ENCODE assay signal across 12 mouse cellular contexts in the genomic region with DNA sequence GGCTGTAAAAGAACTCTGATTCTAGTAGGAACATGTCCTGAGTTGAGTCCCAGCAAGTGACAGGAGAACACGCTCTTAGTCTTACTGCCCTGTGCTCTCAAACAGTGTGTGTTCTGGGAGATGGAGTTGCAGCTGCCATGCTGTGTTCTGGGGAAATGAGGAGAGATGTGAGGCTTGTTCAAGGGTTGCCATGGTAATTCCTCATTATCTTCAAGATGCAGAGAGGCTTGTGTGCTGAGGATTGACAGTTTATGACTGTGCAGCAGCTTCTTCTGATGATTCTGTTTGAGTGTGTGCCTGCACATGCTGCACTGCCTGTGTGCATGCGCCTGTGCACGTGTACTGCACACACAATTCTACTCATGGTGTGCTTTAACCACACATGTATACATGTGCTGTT.
DNase-seq lines count a peak whose midpoint lies in the region; ATAC-seq and TF ChIP-seq lines count a peak whose summit lies in the region.
"Had no signal": no experiment of that assay in that cellular context is flagged by ENCODE, and none has a peak within 500 bp of the region (broad histone marks: within the 10 kb centered on the region; RNA-seq: fewer than 3 reads in every experiment).

No protein-coding gene starts in this region.

- H3K36me3 ChIP-seq in hindbrain, embryonic 13.5 days: no peaks in the 10 kb centered on the region
- no peaks in the 10 kb centered on the region for H3K36me3 ChIP-seq in midbrain, embryonic 12.5 days

- no peak overlapping the region for H3K9ac ChIP-seq in hindbrain, embryonic 13.5 days
- H3K9ac ChIP-seq in midbrain, embryonic 12.5 days (replicated peaks): no peak overlapping the region
- H3K9ac ChIP-seq: lung, embryonic 14.5 days had no signal

- 45% methylated on average over 3 of the region's 3 CpGs for WGBS in hindbrain, embryonic 13.5 days
- 32% methylated on average over 3 of the region's 3 CpGs for whole genome bisulfite sequencing in midbrain, embryonic 12.5 days
- WGBS in cerebellum, adult 2 months: 63% methylated on average over 3 of the region's 3 CpGs

- no peak overlapping the region for H3K4me3 ChIP-seq in hindbrain, embryonic 13.5 days
- no peak overlapping the region for H3K4me3 ChIP-seq in midbrain, embryonic 12.5 days
- no peak overlapping the region for H3K4me3 ChIP-seq in cerebellum, adult 2 months (replicated peaks; ENCODE audit: insufficient read depth, low read depth, low read length)
- H3K4me3 ChIP-seq: gastrocnemius, adult 2 months had no signal

- H3K4me2 ChIP-seq in hindbrain, embryonic 13.5 days: no peak overlapping the region
- 0 out of 2 replicates have a peak overlapping the region, but pooled peaks have one; percentile 1 for H3K4me2 ChIP-seq in midbrain, embryonic 12.5 days (replicated peaks)
- H3K4me2 ChIP-seq: lung, embryonic 14.5 days had no signal

- DNase-seq in layer of hippocampus, adult 18-20 months (ENCODE audit: low spot score in 2 of 2): peak; percentile 26 to 53
- DNase-seq in layer of hippocampus, postnatal 36 days: no peak
- peak; percentile 82 for DNase-seq in telencephalon, adult 2 months (ENCODE audit: low read depth, low spot score)
- no peak for DNase-seq in cerebellum, adult 2 months
- no peak for DNase-seq in adrenal gland, postnatal 14 days
- DNase-seq in heart, adult 11 months: no peak
- DNase-seq: cerebellum, adult 8-10 months; gastrocnemius, adult 2 months; heart, postnatal 4 days; lung, embryonic 14.5 days had no signal

- peaks cover 11% of the 10 kb centered on the region; the same call in 1 of the 2 replicates for H3K4me1 ChIP-seq in hindbrain, embryonic 13.5 days (replicated peaks)
- H3K4me1 ChIP-seq in midbrain, embryonic 12.5 days: peaks cover 12% of the 10 kb centered on the region
- H3K4me1 ChIP-seq in cerebellum, adult 2 months (ENCODE audit: control insufficient read depth, insufficient read depth, low read length): no peaks in the 10 kb centered on the region

- no peak for TF ChIP-seq CTCF in cerebellum, adult 2 months (IDR thresholded peaks at IDR 0.05; ENCODE audit: borderline replicate concordance, insufficient read depth, low read depth, low read length)

- H3K27ac ChIP-seq in hindbrain, embryonic 13.5 days: peak overlapping the region; percentile 72
- H3K27ac ChIP-seq in midbrain, embryonic 12.5 days (replicated peaks): peak overlapping the region; percentile 78
- no peak overlapping the region for H3K27ac ChIP-seq in cerebellum, adult 2 months (ENCODE audit: insufficient read depth, low read length)
- H3K27ac ChIP-seq: gastrocnemius, adult 2 months had no signal

- no peaks in the 10 kb centered on the region for H3K9me3 ChIP-seq in hindbrain, embryonic 13.5 days
- no peaks in the 10 kb centered on the region for H3K9me3 ChIP-seq in midbrain, embryonic 12.5 days

- no peak for TF ChIP-seq POLR2A in cerebellum, adult 2 months (IDR thresholded peaks at IDR 0.05; ENCODE audit: borderline replicate concordance, insufficient read depth, low read length)

- no peaks in the 10 kb centered on the region for H3K27me3 ChIP-seq in hindbrain, embryonic 13.5 days
- no peaks in the 10 kb centered on the region for H3K27me3 ChIP-seq in midbrain, embryonic 12.5 days
- no peaks in the 10 kb centered on the region for H3K27me3 ChIP-seq in cerebellum, adult 2 months (ENCODE audit: control insufficient read depth, insufficient read depth, low read length)

- peak; percentile 91 for ATAC-seq in hindbrain, embryonic 13.5 days (ENCODE audit: low FRiP score)
- ATAC-seq in midbrain, embryonic 12.5 days (ENCODE audit: low FRiP score, low read depth): peak; percentile 97

Comparison
In these comparisons a context has a peak if more than half of its experiments do, and no peak if none do; other contexts are left out.
1. DNase-seq: peak in layer of hippocampus, adult 18-20 months (2 of 2) and telencephalon, adult 2 months (single experiment); none in layer of hippocampus, postnatal 36 days (0 of 2), cerebellum, adult 2 months (0 of 2), adrenal gland, postnatal 14 days (single experiment) and heart, adult 11 months (single experiment).